Mouse (Mus musculus) regulatory T cell (primary cell): ENCODE measurements around the gene Cpt1c.

Source experiments
- in situ Hi-C: fragments of 300-600 bp; cut with MboI, MseI; formaldehyde crosslinking; loops from one replicate; pipeline ENCODE4 v1.15.1; 2025; ENCODE audit warnings: high pct_unique_total_duplicates

Cpt1c gene

DNA sequence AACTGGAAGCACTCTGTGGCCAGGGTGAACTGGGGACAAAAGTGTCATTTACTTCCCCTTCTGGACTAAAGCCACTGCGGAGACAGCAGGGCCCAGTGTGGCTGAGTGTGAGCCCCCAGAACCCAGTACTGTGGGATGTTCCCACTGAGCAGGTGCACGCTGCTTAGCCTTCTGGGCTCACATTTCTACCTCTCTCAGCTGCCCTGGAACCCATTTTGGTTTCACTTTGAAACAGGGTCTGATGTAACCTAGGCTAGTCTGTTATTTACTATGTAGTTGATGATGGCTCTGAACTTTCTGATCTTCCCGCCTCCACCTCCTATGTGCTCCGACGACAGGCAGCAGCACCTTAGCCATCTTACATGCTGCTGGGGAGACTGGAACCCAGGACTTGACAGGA is 11.8 kb downstream of the Cpt1c start:
- in situ Hi-C loops = loop anchor here (5.0 to 25.0 kb wide), 2 partner anchors 241 to 1874 kb away; partner anchors contain the start of gene Ldha

DNA sequence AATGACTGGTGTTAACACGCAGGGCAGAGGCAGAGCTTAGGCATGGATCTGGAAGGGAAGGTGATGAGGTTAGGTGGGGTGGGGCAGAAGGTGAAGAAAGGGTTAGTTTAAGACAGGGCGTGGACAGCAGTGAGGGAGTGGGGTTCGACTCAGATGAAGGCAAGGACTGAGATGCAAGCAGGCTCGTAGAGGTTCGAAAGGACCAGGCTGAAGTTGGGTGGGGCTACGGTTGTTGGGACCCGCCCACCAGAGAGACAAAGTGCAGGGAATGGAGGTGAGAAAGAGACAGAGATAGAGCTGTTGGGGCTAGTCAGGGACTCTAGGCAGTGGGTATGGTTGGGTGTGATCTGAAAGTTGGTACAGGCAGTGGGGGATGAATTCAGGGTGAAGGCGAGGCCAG is 12.3 kb downstream of the Cpt1c start:
- in situ Hi-C loops = loop anchor here (5.0 to 25.0 kb wide), 2 partner anchors 240 to 1875 kb away; partner anchors contain the start of gene Ldha

DNA sequence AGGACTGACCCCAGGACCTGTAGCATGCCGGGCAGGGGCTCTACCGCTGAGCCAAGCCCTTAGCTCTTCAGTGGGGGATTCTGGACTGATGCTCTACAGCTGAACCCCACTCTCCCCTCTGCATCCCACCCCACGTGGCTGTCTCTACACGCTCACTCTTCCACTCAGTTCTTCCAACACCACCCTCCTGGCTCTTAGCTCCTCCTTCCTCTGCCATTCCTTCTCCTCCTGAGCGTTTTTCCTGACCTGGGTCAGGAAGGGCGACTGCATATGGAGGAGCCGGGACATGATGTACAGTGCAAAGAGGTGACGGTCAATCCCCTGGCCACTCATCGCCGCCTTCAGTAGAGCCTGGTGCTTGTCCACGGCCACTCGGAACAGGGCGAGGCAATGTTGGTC is 14.1 kb downstream of the Cpt1c start:
- in situ Hi-C loops = loop anchor here (5.0 to 25.0 kb wide), 2 partner anchors 238 to 1877 kb away; partner anchors contain the start of gene Ldha

GRCm38 (mm10) chr7:44959874-44960511 is 14.7 kb downstream of the Cpt1c start:
- in situ Hi-C loops = loop anchor here (5.0 to 25.0 kb wide), 2 partner anchors 238 to 1877 kb away; partner anchors contain the start of gene Ldha

DNA sequence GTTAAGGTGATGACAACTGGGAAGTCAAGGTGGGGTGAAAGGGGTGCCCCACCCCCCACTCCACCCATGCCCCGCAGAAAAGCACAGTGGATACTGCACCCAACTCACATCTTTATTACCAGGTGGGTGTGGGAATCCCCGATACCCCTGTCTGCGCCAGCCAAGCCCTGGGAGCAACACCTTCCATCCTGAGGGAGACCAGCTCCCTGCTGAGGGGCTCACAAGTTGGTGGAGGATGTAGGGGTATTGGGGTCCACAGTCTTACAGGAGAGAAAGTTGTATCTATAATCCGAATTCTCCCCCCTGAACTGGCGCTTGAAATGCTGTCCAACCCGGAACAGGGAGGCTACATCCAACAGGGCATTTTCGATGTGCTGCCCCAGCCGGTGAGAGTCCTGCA is 15.4 kb downstream of the Cpt1c start:
- in situ Hi-C loops = loop anchor here (25.0 kb wide), 1 partner anchor 1878 kb away; the partner anchor contains the start of gene Ldha

DNA sequence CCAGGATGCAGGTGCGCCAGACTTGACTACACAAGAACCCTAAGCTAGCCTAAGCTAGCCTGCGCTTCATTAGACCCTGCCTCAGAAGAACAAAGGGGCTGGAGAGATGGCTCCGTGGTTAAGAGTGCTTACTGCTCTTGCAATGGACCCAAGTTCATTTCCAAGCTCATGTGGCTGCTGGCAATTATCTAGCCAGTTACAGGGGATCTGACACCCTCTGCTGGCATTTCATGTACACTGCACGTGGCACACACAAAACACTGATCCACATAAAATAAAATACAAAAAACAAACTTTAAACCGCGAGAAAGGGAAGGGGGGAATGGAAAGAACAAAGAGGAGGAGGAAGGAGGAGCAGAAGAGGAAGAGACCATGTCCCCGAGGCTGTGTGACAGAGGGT is 16.4 kb downstream of the Cpt1c start:
- in situ Hi-C loops = loop anchor here (25.0 kb wide), 1 partner anchor 1879 kb away; the partner anchor contains the start of gene Ldha

DNA sequence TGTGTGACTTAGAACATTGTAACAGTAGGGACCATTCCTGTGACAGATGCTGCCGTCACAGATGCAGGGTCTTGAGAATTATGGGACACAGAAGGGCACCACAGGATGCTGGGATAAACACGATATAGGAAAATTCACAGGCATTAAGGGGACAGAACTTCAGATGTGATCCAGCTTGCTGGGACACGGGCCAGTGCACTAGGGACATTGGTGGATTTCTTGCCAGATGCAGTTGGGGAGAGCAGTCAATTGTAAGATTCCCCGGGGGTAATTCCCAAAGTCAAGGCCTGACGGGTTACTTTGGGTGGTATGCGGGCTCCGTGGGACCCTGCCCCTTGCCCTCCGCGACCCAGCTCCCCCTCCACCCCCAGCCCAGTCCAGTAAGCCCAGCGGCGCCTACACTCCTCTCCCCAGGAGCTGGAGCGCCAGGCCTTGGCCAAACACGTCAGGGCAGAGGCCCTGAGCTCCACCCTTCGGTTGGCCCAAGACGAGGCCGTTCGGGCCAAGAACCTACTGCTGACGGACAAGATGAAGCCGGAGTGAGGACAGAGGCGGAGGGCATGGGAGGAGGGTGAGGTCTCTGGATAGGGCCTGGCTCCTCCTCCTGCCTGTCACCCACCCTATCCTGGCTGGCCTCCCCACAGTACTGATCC is 17.3 kb downstream of the Cpt1c start:
- in situ Hi-C loops = loop anchor here (25.0 kb wide), 1 partner anchor 1880 kb away; the partner anchor contains the start of gene Ldha

- in situ Hi-C loops = loop anchor here (25.0 kb wide), 1 partner anchor 1881 kb away; the partner anchor contains the start of gene Ldha
These were observed 18.4 kb downstream of the Cpt1c start for GRCm38 (mm10) chr7:44956266-44956665.

GRCm38 (mm10) chr7:44955628-44956027 is 19.0 kb downstream of the Cpt1c start:
- in situ Hi-C loops = loop anchor here (25.0 kb wide), 1 partner anchor 1882 kb away; the partner anchor contains the start of gene Ldha

GRCm38 (mm10) chr7:44954091-44954885 is 20.4 kb downstream of the Cpt1c start:
- in situ Hi-C loops = loop anchor here (25.0 kb wide), 1 partner anchor 1883 kb away; the partner anchor contains the start of gene Ldha

- in situ Hi-C loops = loop anchor here (25.0 kb wide), 1 partner anchor 1884 kb away; the partner anchor contains the start of gene Ldha
These were observed 21.1 kb downstream of the Cpt1c start for GRCm38 (mm10) chr7:44953561-44953960.

DNA sequence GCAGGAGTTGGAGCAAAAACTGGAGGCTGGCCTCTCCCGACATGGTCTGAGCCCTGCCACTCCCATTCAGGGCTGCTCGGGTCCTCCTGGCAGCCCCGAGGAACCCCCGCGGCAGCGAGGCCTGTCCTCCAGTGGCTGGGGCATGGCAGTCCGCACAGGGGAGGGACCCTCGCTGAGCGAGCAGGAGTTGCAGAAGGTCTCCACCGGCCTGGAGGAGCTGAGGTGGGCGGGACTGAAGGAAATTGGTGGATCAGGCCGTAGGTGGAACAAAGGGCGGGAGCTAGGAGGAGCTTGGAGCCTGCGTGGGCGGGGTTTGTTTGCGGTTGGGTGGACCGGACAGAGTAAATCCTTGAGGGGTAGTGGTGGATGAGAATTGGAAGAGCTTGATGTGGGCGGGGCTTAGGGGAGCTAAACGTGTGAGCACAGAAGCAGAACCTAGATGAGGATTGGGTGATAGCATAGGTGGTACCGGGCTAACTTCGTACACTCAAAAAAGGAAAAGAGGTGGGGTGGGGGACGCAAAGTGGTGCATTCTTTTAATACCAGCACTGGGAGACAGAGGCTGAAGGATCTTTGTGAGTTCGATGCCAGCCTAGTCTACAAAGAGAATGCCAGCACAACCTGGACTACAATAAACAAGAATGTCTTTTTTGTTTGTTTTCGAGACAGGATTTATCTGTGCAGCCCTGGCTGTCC is 21.9 kb downstream of the Cpt1c start:
- in situ Hi-C loops = loop anchor here (25.0 kb wide), 1 partner anchor 1885 kb away; the partner anchor contains the start of gene Ldha

- in situ Hi-C loops = loop anchor here (25.0 kb wide), 1 partner anchor 1885 kb away; the partner anchor contains the start of gene Ldha
These were observed 22.7 kb downstream of the Cpt1c start for GRCm38 (mm10) chr7:44951960-44952359.

GRCm38 (mm10) chr7:44949922-44950321 is 24.7 kb downstream of the Cpt1c start:
- in situ Hi-C loops = loop anchor here (25.0 kb wide), 1 partner anchor 1887 kb away; the partner anchor contains the start of gene Ldha

GRCm38 (mm10) chr7:44942904-44943303 is 31.7 kb downstream of the Cpt1c start, which contains the start of gene Tsks:
Gene Tsks (plus strand): TSS chr7:44943204.
- in situ Hi-C loops = no loop called here

DNA sequence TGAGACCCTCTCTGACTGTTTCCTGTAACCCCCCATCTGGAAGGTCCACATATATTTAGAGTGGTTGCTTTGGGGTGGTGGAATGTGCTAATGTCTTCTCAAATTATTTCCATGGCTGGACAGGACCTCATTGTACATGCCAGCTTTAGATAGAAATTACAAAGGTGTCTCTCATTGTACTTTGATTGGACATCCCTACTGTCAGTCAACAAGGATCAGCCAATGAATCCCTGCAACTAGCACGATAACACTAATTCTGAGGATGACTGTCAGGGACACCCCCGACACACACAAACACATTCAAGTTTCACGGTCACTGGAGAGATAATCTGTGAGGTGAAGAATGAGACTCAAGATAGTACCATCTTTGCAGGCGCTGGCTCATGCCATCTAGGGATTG is 36.0 kb downstream of the Cpt1c start:
- in situ Hi-C loops = no loop called here

- in situ Hi-C loops = loop anchor here (10.0 kb wide), 1 partner anchor 635 kb away; no protein-coding TSS in a partner anchor
These were observed 45.2 kb downstream of the Cpt1c start, which contains the start of gene Ap2a1 for GRCm38 (mm10) chr7:44929204-44930151. Gene Ap2a1 (minus strand): TSS chr7:44929496.

- in situ Hi-C loops = loop anchor here (10.0 kb wide), 1 partner anchor 636 kb away; no protein-coding TSS in a partner anchor
These were observed 46.1 kb downstream of the Cpt1c start for GRCm38 (mm10) chr7:44928570-44928969.

GRCm38 (mm10) chr7:44925468-44925867 is 49.2 kb downstream of the Cpt1c start:
- in situ Hi-C loops = loop anchor here (10.0 kb wide), 1 partner anchor 639 kb away; no protein-coding TSS in a partner anchor
